Mouse (Mus musculus) heart, adult 2 months (tissue): ENCODE measurements around the gene Aanat.

Experiments
- CTCF ChIP-seq: fragments of 200-600 bp; IDR thresholded peaks from 2 replicates; pipeline ENCODE4 v1.8.1; 2022; ENCODE audit warnings: antibody characterized with exemption, mild to moderate bottlenecking, moderate library complexity
- EP300 ChIP-seq: fragments of 200-500 bp; IDR thresholded peaks from 2 replicates; pipeline ENCODE4 v1.6.1; 2011; ENCODE audit warnings: low read depth, low read length, control low read depth; ENCODE audit not compliant: insufficient read depth

DNA sequence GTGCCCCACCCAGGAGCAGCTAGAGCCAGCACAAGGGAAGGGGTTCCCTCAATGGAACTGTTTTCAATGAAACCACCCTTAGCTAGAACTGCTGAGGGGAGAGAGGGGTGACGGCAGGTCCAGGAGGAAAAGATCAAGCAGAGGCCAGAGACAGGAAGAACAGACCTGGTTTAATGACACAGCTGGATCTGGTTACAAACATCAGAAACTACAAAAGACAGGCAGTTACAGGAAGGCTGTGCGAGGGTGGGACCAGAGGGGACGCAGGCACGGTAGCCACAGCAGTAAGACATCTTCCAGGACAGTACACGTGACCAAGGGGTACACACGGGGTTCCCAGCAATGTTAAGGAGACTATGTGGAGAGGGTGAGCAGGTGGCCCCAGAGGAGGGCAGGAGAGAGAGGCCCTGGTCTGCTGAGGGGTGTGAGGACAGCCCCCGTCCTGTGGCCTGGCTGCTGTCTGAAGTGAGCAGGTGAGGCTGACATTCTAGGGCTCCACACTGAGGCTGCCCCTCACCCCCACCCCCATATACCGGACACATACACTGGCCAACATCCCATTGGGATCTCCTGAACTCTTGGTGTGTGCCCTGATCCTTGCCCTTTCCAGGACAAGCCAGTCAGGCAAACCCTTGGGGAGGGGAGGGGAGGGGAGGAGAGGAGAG is 59.3 kb downstream of the Aanat start:
- TF ChIP-seq CTCF = no peak
- TF ChIP-seq EP300 = no peak
